Mouse (Mus musculus) limb, embryonic 15.5 days (tissue): ENCODE measurements at regions not wholly inside any gene's neighbourhood (a gene's known extent, or its start where the extent isn't known, plus 50 kb on each side); places are given as distances from the start of the nearest gene placed in this dataset.

Source experiments
- ATAC-seq: fragments of 200-750 bp; cut with Nextera tagmentation; 2 replicates; pipeline ENCODE4 v1.8.0; 2017; ENCODE audit warnings: low read depth, moderate TSS enrichment; ENCODE audit not compliant: insufficient number of reproducible peaks, low FRiP score, low TSS enrichment
- H3K27ac ChIP-seq: fragments of 300-500 bp; sonication (generic); 2 replicates; pipeline ENCODE4 v1.5.1; 2015; ENCODE audit warnings: moderate library complexity, mild to moderate bottlenecking, inconsistent platforms
- H3K27me3 ChIP-seq: fragments of 300-500 bp; sonication (generic); 2 replicates; pipeline ENCODE4 v1.6.1; 2015; ENCODE audit warnings: inconsistent platforms
- H3K36me3 ChIP-seq: fragments of 300-500 bp; sonication (generic); 2 replicates; pipeline ENCODE4 v1.6.1; 2015; ENCODE audit warnings: inconsistent platforms
- H3K4me1 ChIP-seq: fragments of 300-500 bp; sonication (generic); 2 replicates; pipeline ENCODE4 v1.6.1; 2015; ENCODE audit warnings: inconsistent platforms
- H3K4me2 ChIP-seq: fragments of 300-500 bp; sonication (generic); 2 replicates; pipeline ENCODE4 v1.6.1; 2015; ENCODE audit warnings: mild to moderate bottlenecking, inconsistent platforms
- H3K4me3 ChIP-seq: fragments of 300-500 bp; sonication (generic); 2 replicates; pipeline ENCODE4 v1.5.1; 2015; ENCODE audit warnings: mild to moderate bottlenecking, inconsistent platforms
- H3K9ac ChIP-seq: fragments of 300-500 bp; sonication (generic); 2 replicates; pipeline ENCODE4 v1.6.1; 2015; ENCODE audit warnings: inconsistent platforms
- H3K9me3 ChIP-seq: fragments of 300-500 bp; sonication (generic); 2 replicates; pipeline ENCODE4 v1.6.1; 2016; ENCODE audit warnings: inconsistent platforms
- WGBS: fragments of 180-500 bp; shearing (Covaris S2); methylation state at CpG from one replicate; pipeline ENCODE4 v1.1.7; 2015; 5-methylcytosine and 5-hydroxymethylcytosine counted together

- Histone ChIP-seq H3K9ac (no peak overlapping the region), H3K4me3 (no peak overlapping the region), H3K4me1 (no peaks in the 10 kb centered on the region), H3K36me3 (no peaks in the 10 kb centered on the region), H3K9me3 (no peaks in the 10 kb centered on the region), H3K4me2 (no peak overlapping the region), H3K27me3 (no peaks in the 10 kb centered on the region), H3K27ac (no peak overlapping the region)
- no peak for ATAC-seq
- WGBS: 89% methylated on average over 7 of the region's 7 CpGs
Measured at GRCm38 (mm10) chr14:102825525-102825924, 156.9 kb downstream of the Kctd12 start.

- H3K27ac ChIP-seq: no peak overlapping the region
- WGBS: 84% methylated on average over 5 of the region's 5 CpGs
- no peaks in the 10 kb centered on the region for H3K4me1 ChIP-seq
- H3K9me3 ChIP-seq: no peaks in the 10 kb centered on the region
- no peak overlapping the region for H3K4me2 ChIP-seq
- H3K9ac ChIP-seq: no peak overlapping the region
- ATAC-seq: no peak
- no peak overlapping the region for H3K4me3 ChIP-seq
- H3K36me3 ChIP-seq: no peaks in the 10 kb centered on the region
- H3K27me3 ChIP-seq: no peaks in the 10 kb centered on the region
Measured at GRCm38 (mm10) chr14:102820663-102821062, 161.8 kb downstream of the Kctd12 start.

GRCm38 (mm10) chr14:102811678-102812081, 170.8 kb downstream of the Kctd12 start:
- Histone ChIP-seq H3K27me3 (no peaks in the 10 kb centered on the region), H3K9me3 (no peaks in the 10 kb centered on the region), H3K4me3 (no peak overlapping the region), H3K27ac (peak overlapping the region; percentile 81), H3K4me2 (no peak overlapping the region), H3K4me1 (peaks cover 21% of the 10 kb centered on the region), H3K9ac (no peak overlapping the region), H3K36me3 (no peaks in the 10 kb centered on the region)
- 37% methylated on average over 5 of the region's 5 CpGs for WGBS
- peak; percentile 75 for ATAC-seq

- no peak for ATAC-seq
- Histone ChIP-seq H3K9me3 (no peaks in the 10 kb centered on the region), H3K27ac (peak overlapping the region; percentile 81), H3K27me3 (no peaks in the 10 kb centered on the region), H3K4me3 (no peak overlapping the region), H3K4me2 (no peak overlapping the region), H3K36me3 (no peaks in the 10 kb centered on the region), H3K4me1 (peaks cover 21% of the 10 kb centered on the region), H3K9ac (no peak overlapping the region)
- 40% methylated on average over 5 of the region's 5 CpGs for whole genome bisulfite sequencing
Measured at GRCm38 (mm10) chr14:102811022-102811421, 171.4 kb downstream of the Kctd12 start.

- H3K27me3 ChIP-seq: no peaks in the 10 kb centered on the region
- H3K9me3 ChIP-seq: no peaks in the 10 kb centered on the region
- peak overlapping the region; percentile 54 for H3K27ac ChIP-seq
- peaks cover 21% of the 10 kb centered on the region for H3K4me1 ChIP-seq
- no peak overlapping the region for H3K9ac ChIP-seq
- WGBS: 32% methylated on average over 7 of the region's 7 CpGs
- ATAC-seq: no peak
- H3K36me3 ChIP-seq: no peaks in the 10 kb centered on the region
- no peak overlapping the region for H3K4me3 ChIP-seq
- no peak overlapping the region for H3K4me2 ChIP-seq
Measured at GRCm38 (mm10) chr14:102810121-102810921, 172.1 kb downstream of the Kctd12 start.

GRCm38 (mm10) chr14:102805936-102806923, 176.2 kb downstream of the Kctd12 start:
- Histone ChIP-seq H3K4me2 (no peak overlapping the region), H3K4me1 (peaks cover 16% of the 10 kb centered on the region), H3K27ac (peak overlapping the region; percentile 38; the same call in 1 of the 2 replicates), H3K9ac (no peak overlapping the region), H3K27me3 (no peaks in the 10 kb centered on the region), H3K36me3 (no peaks in the 10 kb centered on the region), H3K9me3 (no peaks in the 10 kb centered on the region), H3K4me3 (no peak overlapping the region)
- 0 out of 2 replicates have a peak, but pooled peaks have one; percentile 30 for ATAC-seq
- whole genome bisulfite sequencing: 58% methylated on average over 21 of the region's 21 CpGs

GRCm38 (mm10) chr14:102795676-102796075, 186.8 kb downstream of the Kctd12 start:
- Histone ChIP-seq H3K4me1 (no peaks in the 10 kb centered on the region), H3K4me2 (no peak overlapping the region), H3K4me3 (no peak overlapping the region)

GRCm38 (mm10) chr14:102794898-102795297, 187.5 kb downstream of the Kctd12 start:
- H3K27me3 ChIP-seq: no peaks in the 10 kb centered on the region
- no peak overlapping the region for H3K9ac ChIP-seq
- 86% methylated on average over 2 of the region's 2 CpGs for WGBS

More at GRCm38 (mm10) chr14:102795676-102796075, 186.8 kb downstream of the Kctd12 start:
- no peak overlapping the region for H3K9ac ChIP-seq
- H3K27me3 ChIP-seq: no peaks in the 10 kb centered on the region
- no peak for ATAC-seq
- no peak overlapping the region for H3K27ac ChIP-seq
- no peaks in the 10 kb centered on the region for H3K9me3 ChIP-seq
- H3K36me3 ChIP-seq: no peaks in the 10 kb centered on the region
- WGBS: 64% methylated on average over 2 of the region's 2 CpGs

GRCm38 (mm10) chr14:102793753-102794152, 188.7 kb downstream of the Kctd12 start:
- Histone ChIP-seq H3K27ac (no peak overlapping the region), H3K4me3 (no peak overlapping the region), H3K36me3 (no peaks in the 10 kb centered on the region), H3K27me3 (no peaks in the 10 kb centered on the region), H3K4me2 (no peak overlapping the region), H3K9ac (no peak overlapping the region), H3K9me3 (no peaks in the 10 kb centered on the region), H3K4me1 (no peaks in the 10 kb centered on the region)
- WGBS: 87% methylated on average over 7 of the region's 7 CpGs
- no peak for ATAC-seq

More at GRCm38 (mm10) chr14:102794898-102795297, 187.5 kb downstream of the Kctd12 start:
- no peaks in the 10 kb centered on the region for H3K36me3 ChIP-seq
- H3K4me3 ChIP-seq: no peak overlapping the region
- no peaks in the 10 kb centered on the region for H3K9me3 ChIP-seq
- H3K27ac ChIP-seq: no peak overlapping the region
- no peaks in the 10 kb centered on the region for H3K4me1 ChIP-seq
- ATAC-seq: no peak
- H3K4me2 ChIP-seq: no peak overlapping the region

- Histone ChIP-seq H3K9me3 (no peaks in the 10 kb centered on the region), H3K4me1 (no peaks in the 10 kb centered on the region), H3K27ac (no peak overlapping the region), H3K4me2 (no peak overlapping the region), H3K4me3 (no peak overlapping the region), H3K9ac (no peak overlapping the region), H3K27me3 (no peaks in the 10 kb centered on the region), H3K36me3 (no peaks in the 10 kb centered on the region)
- ATAC-seq: no peak
- WGBS: 76% methylated on average over 3 of the region's 3 CpGs
Measured at GRCm38 (mm10) chr14:102790916-102791315, 191.5 kb downstream of the Kctd12 start.

GRCm38 (mm10) chr14:102782227-102782626, 200.2 kb downstream of the Kctd12 start:
- Histone ChIP-seq H3K4me2 (no peak overlapping the region), H3K27me3 (no peaks in the 10 kb centered on the region), H3K27ac (no peak overlapping the region), H3K4me3 (no peak overlapping the region), H3K9ac (no peak overlapping the region), H3K36me3 (no peaks in the 10 kb centered on the region), H3K9me3 (no peaks in the 10 kb centered on the region), H3K4me1 (no peaks in the 10 kb centered on the region)
- no peak for ATAC-seq

GRCm38 (mm10) chr14:102769716-102770115, 212.7 kb downstream of the Kctd12 start:
- Histone ChIP-seq H3K36me3 (no peaks in the 10 kb centered on the region), H3K4me2 (no peak overlapping the region), H3K4me1 (no peaks in the 10 kb centered on the region), H3K9me3 (no peaks in the 10 kb centered on the region), H3K4me3 (no peak overlapping the region), H3K9ac (no peak overlapping the region), H3K27me3 (no peaks in the 10 kb centered on the region), H3K27ac (no peak overlapping the region)
- WGBS: 66% methylated on average over 3 of the region's 3 CpGs
- no peak for ATAC-seq
